Mouse (Mus musculus): ENCODE results near the gene Gm17359. TPM values are rescaled to one million over a fixed set of nuclear protein-coding genes. Genes with fewer than 3 reads are reported as not detected.

Gene Gm17359
- total RNA-seq, 1 experiment = not detected

- in situ Hi-C loops (cut with MboI; ENCODE audit: low sequenced_read_pairs in 2 of 2, unreplicated experiment in 2 of 2) = loop anchor here in 1 of 2 experiments (25.0 kb wide), 1 partner anchor 221 kb away; no protein-coding TSS in a partner anchor
- H3K36me3 ChIP-seq (ENCODE audit: control insufficient read depth, insufficient read depth, low read length, poor library complexity, severe bottlenecking) = 0 out of 2 replicates have a peak, but pooled peaks cover 2% of the 10 kb centered on the region
- no peak for DNase-seq (ENCODE audit: low read depth, low spot score)
- H3K4me1 ChIP-seq (ENCODE audit: control insufficient read depth in 2 of 2, insufficient read depth in 2 of 2, low read length in 2 of 2, poor library complexity in 1 of 2) = peaks cover 13 to 16% of the 10 kb centered on the region in 2 experiments
- H3K27ac ChIP-seq (ENCODE audit: insufficient read depth, low read depth, low read length, poor library complexity, severe bottlenecking) = no peak overlapping the region
- H3K4me3 ChIP-seq (ENCODE audit: insufficient read depth in 1 of 2, low read depth in 1 of 2, low read length in 2 of 2, poor library complexity in 1 of 2, severe bottlenecking in 1 of 2) = no peak overlapping the region
- H3K9me3 ChIP-seq (ENCODE audit: control insufficient read depth, insufficient read depth, low read depth, low read length) = no peaks in the 10 kb centered on the region
- TF ChIP-seq ZC3H11A (IDR thresholded peaks at IDR 0.05; ENCODE audit: borderline replicate concordance, low read depth, low read length) (peak; percentile 12; the same call in 1 of the 2 replicates), CHD2 (IDR thresholded peaks at IDR 0.05; ENCODE audit: low read depth, low read length) (no peak), ZNF384 (IDR thresholded peaks at IDR 0.05; ENCODE audit: low read depth, low read length) (no peak), MAFK (IDR thresholded peaks at IDR 0.05; ENCODE audit: insufficient read depth, low read depth, low read length) (no peak)
- H3K9ac ChIP-seq (ENCODE audit: insufficient read depth, low read depth, low read length, poor library complexity, severe bottlenecking) = no peak overlapping the region
Observed at GRCm38 (mm10) chr3:79433593-79433992, 97.1 kb downstream of the Gm17359 start.

- Histone ChIP-seq H3K36me3 (ENCODE audit: control insufficient read depth, insufficient read depth, low read length, poor library complexity, severe bottlenecking) (0 out of 2 replicates have a peak, but pooled peaks cover 2% of the 10 kb centered on the region), H3K4me1 (ENCODE audit: control insufficient read depth in 2 of 2, insufficient read depth in 2 of 2, low read length in 2 of 2, poor library complexity in 1 of 2) (peaks cover 13 to 16% of the 10 kb centered on the region in 2 experiments), H3K9ac (ENCODE audit: insufficient read depth, low read depth, low read length, poor library complexity, severe bottlenecking) (no peak overlapping the region), H3K9me3 (ENCODE audit: control insufficient read depth, insufficient read depth, low read depth, low read length) (no peaks in the 10 kb centered on the region), H3K27ac (ENCODE audit: insufficient read depth, low read depth, low read length, poor library complexity, severe bottlenecking) (no peak overlapping the region), H3K4me3 (ENCODE audit: insufficient read depth in 1 of 2, low read depth in 1 of 2, low read length in 2 of 2, poor library complexity in 1 of 2, severe bottlenecking in 1 of 2) (no peak overlapping the region)
- DNase-seq (ENCODE audit: low read depth, low spot score) = no peak
- TF ChIP-seq CHD2 (IDR thresholded peaks at IDR 0.05; ENCODE audit: low read depth, low read length) (no peak), MAFK (IDR thresholded peaks at IDR 0.05; ENCODE audit: insufficient read depth, low read depth, low read length) (no peak), ZNF384 (IDR thresholded peaks at IDR 0.05; ENCODE audit: low read depth, low read length) (no peak), ZC3H11A (IDR thresholded peaks at IDR 0.05; ENCODE audit: borderline replicate concordance, low read depth, low read length) (no peak), HCFC1 (IDR thresholded peaks at IDR 0.05; ENCODE audit: borderline replicate concordance, insufficient read depth, low read length) (no peak)
- in situ Hi-C loops (cut with MboI; ENCODE audit: low sequenced_read_pairs in 2 of 2, unreplicated experiment in 2 of 2) = loop anchor here in 1 of 2 experiments (25.0 kb wide), 1 partner anchor 222 kb away; no protein-coding TSS in a partner anchor
Observed at GRCm38 (mm10) chr3:79434436-79434835, 98.0 kb downstream of the Gm17359 start.

- TF ChIP-seq CHD2 (IDR thresholded peaks at IDR 0.05; ENCODE audit: low read depth, low read length) (0 out of 2 replicates have a peak, but pooled peaks have one; percentile 60), ZC3H11A (IDR thresholded peaks at IDR 0.05; ENCODE audit: borderline replicate concordance, low read depth, low read length) (no peak), HCFC1 (IDR thresholded peaks at IDR 0.05; ENCODE audit: borderline replicate concordance, insufficient read depth, low read length) (no peak), ZNF384 (IDR thresholded peaks at IDR 0.05; ENCODE audit: low read depth, low read length) (no peak), MAFK (IDR thresholded peaks at IDR 0.05; ENCODE audit: insufficient read depth, low read depth, low read length) (no peak)
- Histone ChIP-seq H3K36me3 (ENCODE audit: control insufficient read depth, insufficient read depth, low read length, poor library complexity, severe bottlenecking) (0 out of 2 replicates have a peak, but pooled peaks cover 2% of the 10 kb centered on the region), H3K9ac (ENCODE audit: insufficient read depth, low read depth, low read length, poor library complexity, severe bottlenecking) (no peak overlapping the region), H3K9me3 (ENCODE audit: control insufficient read depth, insufficient read depth, low read depth, low read length) (no peaks in the 10 kb centered on the region), H3K27ac (ENCODE audit: insufficient read depth, low read depth, low read length, poor library complexity, severe bottlenecking) (no peak overlapping the region), H3K4me3 (ENCODE audit: insufficient read depth in 1 of 2, low read depth in 1 of 2, low read length in 2 of 2, poor library complexity in 1 of 2, severe bottlenecking in 1 of 2) (no peak overlapping the region), H3K4me1 (ENCODE audit: control insufficient read depth in 2 of 2, insufficient read depth in 2 of 2, low read length in 2 of 2, poor library complexity in 1 of 2) (peaks cover 13 to 16% of the 10 kb centered on the region in 2 experiments)
- DNase-seq (ENCODE audit: low read depth, low spot score) = peak; percentile 45
- in situ Hi-C loops (cut with MboI; ENCODE audit: low sequenced_read_pairs in 2 of 2, unreplicated experiment in 2 of 2) = loop anchor here in 1 of 2 experiments (25.0 kb wide), 1 partner anchor 223 kb away; no protein-coding TSS in a partner anchor
Observed at GRCm38 (mm10) chr3:79434985-79435384, 98.5 kb downstream of the Gm17359 start.

DNA sequence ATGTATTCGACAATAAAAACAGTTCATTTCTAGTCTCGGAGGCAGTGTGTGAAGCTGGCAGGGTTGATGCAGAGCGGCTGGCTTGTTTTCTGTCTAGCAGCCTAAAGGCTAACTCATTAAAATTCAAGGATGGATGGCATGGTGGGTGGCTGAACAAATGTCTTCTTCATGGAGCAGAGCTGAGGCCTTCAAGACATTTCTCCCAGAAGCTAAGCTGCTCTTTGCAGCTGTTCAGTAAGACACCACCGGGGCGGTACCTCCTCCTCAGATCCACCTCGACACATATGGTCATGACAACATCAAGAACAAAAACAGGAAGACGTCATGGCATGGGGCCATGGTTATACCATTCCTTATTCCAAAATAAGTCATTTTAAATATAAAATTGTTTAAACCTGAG lies 99.7 kb downstream of the Gm17359 start:
- Histone ChIP-seq H3K4me3 (ENCODE audit: insufficient read depth in 1 of 2, low read depth in 1 of 2, low read length in 2 of 2, poor library complexity in 1 of 2, severe bottlenecking in 1 of 2) (no peak overlapping the region), H3K9me3 (ENCODE audit: control insufficient read depth, insufficient read depth, low read depth, low read length) (no peaks in the 10 kb centered on the region), H3K36me3 (ENCODE audit: control insufficient read depth, insufficient read depth, low read length, poor library complexity, severe bottlenecking) (no peaks in the 10 kb centered on the region), H3K9ac (ENCODE audit: insufficient read depth, low read depth, low read length, poor library complexity, severe bottlenecking) (no peak overlapping the region), H3K4me1 (ENCODE audit: control insufficient read depth in 2 of 2, insufficient read depth in 2 of 2, low read length in 2 of 2, poor library complexity in 1 of 2) (peaks cover 13 to 16% of the 10 kb centered on the region in 2 experiments), H3K27ac (ENCODE audit: insufficient read depth, low read depth, low read length, poor library complexity, severe bottlenecking) (no peak overlapping the region)
- in situ Hi-C loops (cut with MboI; ENCODE audit: low sequenced_read_pairs in 2 of 2, unreplicated experiment in 2 of 2) = loop anchor here in 1 of 2 experiments (25.0 kb wide), 1 partner anchor 224 kb away; no protein-coding TSS in a partner anchor
- TF ChIP-seq ZC3H11A (IDR thresholded peaks at IDR 0.05; ENCODE audit: borderline replicate concordance, low read depth, low read length) (no peak), ZNF384 (IDR thresholded peaks at IDR 0.05; ENCODE audit: low read depth, low read length) (no peak), CHD2 (IDR thresholded peaks at IDR 0.05; ENCODE audit: low read depth, low read length) (no peak), MAFK (IDR thresholded peaks at IDR 0.05; ENCODE audit: insufficient read depth, low read depth, low read length) (no peak), HCFC1 (IDR thresholded peaks at IDR 0.05; ENCODE audit: borderline replicate concordance, insufficient read depth, low read length) (no peak)
- DNase-seq (ENCODE audit: low read depth, low spot score) = no peak
